Mouse (Mus musculus) kidney, adult 18-20 months (tissue): Measurements from ENCODE around the gene Git1.
"Not testable (repeated sequence)": the region's sequence is repeated elsewhere in the genome, so short reads cannot be mapped to it uniquely, and the experiment has no call there.

Experiments
- DNase-seq: peaks from one replicate; pipeline ENCODE4 v3.0.0; 2021

The Git1 gene

GRCm38 (mm10) chr11:77525804-77526486 is 32.6 kb downstream of the Git1 start:
- DNase-seq: no peak

- DNase-seq: not testable (repeated sequence)
Measured at GRCm38 (mm10) chr11:77528420-77528819, 35.1 kb downstream of the Git1 start.

DNA sequence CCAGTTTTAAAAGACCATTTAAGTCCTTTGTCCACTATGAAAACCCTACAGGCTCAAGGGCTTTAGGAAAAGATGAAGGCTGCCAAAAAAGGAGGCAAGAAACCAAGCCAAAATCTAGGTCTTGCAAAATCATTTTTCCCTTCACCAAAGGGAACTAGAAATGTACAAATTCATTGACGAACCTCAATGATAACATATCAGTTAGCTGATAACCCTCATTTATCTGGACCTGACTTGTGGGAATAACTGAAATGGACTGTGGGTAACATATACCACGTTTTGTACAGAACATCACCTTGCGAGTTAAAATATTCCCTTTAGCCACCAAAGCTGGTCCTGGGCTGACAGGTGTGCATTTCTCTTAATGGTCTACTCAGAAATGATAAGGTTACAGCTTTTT is 36.3 kb downstream of the Git1 start:
- no peak for DNase-seq

GRCm38 (mm10) chr11:77530862-77531261 is 37.5 kb downstream of the Git1 start:
- DNase-seq: no peak

DNA sequence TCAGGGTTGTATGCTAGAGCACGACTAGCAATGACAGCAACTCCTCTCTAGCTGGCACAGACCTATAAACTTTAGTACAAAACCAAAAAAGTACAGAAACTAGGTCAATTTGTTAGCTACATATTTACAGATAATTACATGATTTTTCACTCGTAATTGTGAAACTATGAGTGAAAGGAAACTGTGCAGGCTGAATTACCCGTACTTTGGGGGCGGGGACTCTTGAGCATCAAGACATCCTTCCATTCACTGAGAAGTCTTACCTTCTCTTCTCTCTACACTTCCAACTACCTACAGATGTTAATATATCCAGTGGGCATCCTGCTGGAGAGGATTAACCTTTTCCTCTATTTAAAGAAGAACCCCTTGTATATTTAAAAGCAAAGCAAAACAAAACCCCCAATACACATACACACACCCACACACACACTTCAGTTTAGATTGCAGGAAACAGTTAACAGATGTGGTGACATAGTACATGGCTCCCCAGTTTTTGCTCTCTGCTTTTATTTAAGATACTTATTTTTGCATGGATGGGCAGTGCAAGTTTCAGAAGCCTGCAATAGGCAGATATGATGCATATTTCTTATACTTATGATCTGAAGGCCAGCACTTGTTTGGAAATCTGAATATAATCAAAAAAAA is 39.0 kb downstream of the Git1 start:
- no peak for DNase-seq

GRCm38 (mm10) chr11:77545261-77545660 is 51.9 kb downstream of the Git1 start:
- no peak for DNase-seq
